Mouse (Mus musculus) liver, adult 2 months (tissue): ENCODE data around the gene Ppp6r3. TPM values are rescaled to one million over a fixed set of nuclear protein-coding genes. Genes with fewer than 3 reads are reported as not detected.

ENCODE experiments used
- DNase-seq: peaks from one replicate; pipeline ENCODE4 v3.0.0-alpha.2; 2011; ENCODE audit warnings: low read depth, low spot score; ENCODE audit errors: extremely low read depth
- H3K27ac ChIP-seq: fragments of 200-500 bp; replicated peaks from 2 replicates; pipeline ENCODE4 v1.5.1; 2012; ENCODE audit warnings: low read depth, mild to moderate bottlenecking, control low read depth, inconsistent platforms, low read length; ENCODE audit not compliant: insufficient read depth
- H3K27me3 ChIP-seq: fragments of 200-500 bp; 2 replicates; pipeline ENCODE4 v1.6.1; 2012; ENCODE audit warnings: mild to moderate bottlenecking, moderate library complexity, low read length, inconsistent platforms; ENCODE audit not compliant: control insufficient read depth, insufficient read depth
- H3K36me3 ChIP-seq: fragments of 200-500 bp; 2 replicates; pipeline ENCODE4 v1.6.1; 2012; ENCODE audit warnings: low read length, inconsistent platforms; ENCODE audit not compliant: control insufficient read depth, insufficient read depth
- H3K4me1 ChIP-seq: fragments of 200-500 bp; 2 replicates; pipeline ENCODE4 v1.6.1; 2011; ENCODE audit warnings: low read length; ENCODE audit not compliant: control insufficient read depth, insufficient read depth
- H3K4me3 ChIP-seq: fragments of 200-500 bp; 2 replicates; pipeline ENCODE4 v1.5.1; 2011; ENCODE audit warnings: low read depth, mild to moderate bottlenecking, control low read depth, low read length, moderate library complexity; ENCODE audit not compliant: insufficient read depth
- H3K79me2 ChIP-seq: fragments of 200-500 bp; 2 replicates; pipeline ENCODE4 v1.6.1; 2012; ENCODE audit warnings: inconsistent platforms, mild to moderate bottlenecking, low read length, moderate library complexity; ENCODE audit not compliant: control insufficient read depth, insufficient read depth
- H3K9ac ChIP-seq: fragments of 200-500 bp; 2 replicates; pipeline ENCODE4 v1.6.1; 2012; ENCODE audit warnings: low read depth, mild to moderate bottlenecking, control low read depth, inconsistent platforms, low read length
- CTCF ChIP-seq: fragments of 200-500 bp; IDR thresholded peaks from 2 replicates; pipeline ENCODE4 v1.5.1; 2011; ENCODE audit warnings: low read depth, low read length, control low read depth
- POLR2A ChIP-seq: fragments of 200-500 bp; IDR thresholded peaks from 2 replicates; pipeline ENCODE4 v1.6.1; 2011; ENCODE audit warnings: low read length, control low read depth; ENCODE audit not compliant: insufficient read depth; ENCODE audit errors: extremely low read depth
- WGBS: fragments of 180-500 bp; shearing (Covaris S2); methylation state at CpG from one replicate; pipeline ENCODE4 v1.1.7; 2018; 5-methylcytosine and 5-hydroxymethylcytosine counted together
- polyA plus RNA-seq: library from polyadenylated mRNA; depleted of rRNA; stranded (reverse); fragments of >200 nt; gene quantifications from 2 replicates; pipeline ENCODE4 v1.2.3, GENCODE M21; 2012
- total RNA-seq: library from RNA; depleted of rRNA; stranded (reverse); fragments of >200 nt; gene quantifications from 2 replicates; pipeline ENCODE4 v1.2.3, GENCODE M21; 2014

Ppp6r3 gene
- total and polyA plus RNA-seq, 2 experiments, result 27.7 to 63.7 TPM

GRCm38 (mm10) chr19:3581326-3581725, 5.8 kb upstream of the Ppp6r3 start:
- 25% methylated on average over 7 of the region's 7 CpGs for WGBS
- TF ChIP-seq POLR2A (no peak), CTCF (peak; percentile 80)
- DNase-seq, result no peak

GRCm38 (mm10) chr19:3577911-3578290, 2.4 kb upstream of the Ppp6r3 start:
- Histone ChIP-seq H3K4me1 (peaks cover 5% of the 10 kb centered on the region; the same call in 1 of the 2 replicates), H3K79me2 (peaks cover 12% of the 10 kb centered on the region; the same call in 1 of the 2 replicates), H3K36me3 (no peaks in the 10 kb centered on the region), H3K9ac (no peak overlapping the region), H3K4me3 (no peak overlapping the region), H3K27me3 (no peaks in the 10 kb centered on the region), H3K27ac (no peak overlapping the region)
- DNase-seq, result no peak
- TF ChIP-seq POLR2A, result no peak
- no peak for TF ChIP-seq CTCF

More at GRCm38 (mm10) chr19:3581326-3581725, 5.8 kb upstream of the Ppp6r3 start:
- H3K27me3 ChIP-seq, result no peaks in the 10 kb centered on the region
- peaks cover 7% of the 10 kb centered on the region for H3K4me1 ChIP-seq
- H3K27ac ChIP-seq, result no peak overlapping the region
- no peaks in the 10 kb centered on the region for H3K79me2 ChIP-seq
- no peak overlapping the region for H3K4me3 ChIP-seq
- peaks cover 15% of the 10 kb centered on the region for H3K36me3 ChIP-seq
- H3K9ac ChIP-seq, result no peak overlapping the region

- no peak overlapping the region for H3K4me3 ChIP-seq
- DNase-seq, result no peak
- TF ChIP-seq CTCF (no peak), POLR2A (no peak)
- no peak overlapping the region for H3K27ac ChIP-seq
- peaks cover 7% of the 10 kb centered on the region; the same call in 1 of the 2 replicates for H3K4me1 ChIP-seq
- H3K36me3 ChIP-seq, result no peaks in the 10 kb centered on the region
- 52% methylated on average over 4 of the region's 4 CpGs for WGBS
- no peak overlapping the region for H3K9ac ChIP-seq
- H3K27me3 ChIP-seq, result no peaks in the 10 kb centered on the region
- H3K79me2 ChIP-seq, result peaks cover 15% of the 10 kb centered on the region; the same call in 1 of the 2 replicates
These were observed 1.8 kb upstream of the Ppp6r3 start for GRCm38 (mm10) chr19:3577265-3577910.

- no peak for DNase-seq
- H3K36me3 ChIP-seq, result no peaks in the 10 kb centered on the region
- WGBS, result 82% methylated on average over 5 of the region's 5 CpGs
- peaks cover 7% of the 10 kb centered on the region; the same call in 1 of the 2 replicates for H3K4me1 ChIP-seq
- no peak overlapping the region for H3K27ac ChIP-seq
- H3K4me3 ChIP-seq, result 0 out of 2 replicates have a peak overlapping the region, but pooled peaks have one; percentile 63
- H3K9ac ChIP-seq, result no peak overlapping the region
- peaks cover 15% of the 10 kb centered on the region; the same call in 1 of the 2 replicates for H3K79me2 ChIP-seq
- TF ChIP-seq POLR2A, result no peak
- TF ChIP-seq CTCF, result no peak
- no peaks in the 10 kb centered on the region for H3K27me3 ChIP-seq
These were observed 1.1 kb upstream of the Ppp6r3 start for GRCm38 (mm10) chr19:3576451-3577264.

DNA sequence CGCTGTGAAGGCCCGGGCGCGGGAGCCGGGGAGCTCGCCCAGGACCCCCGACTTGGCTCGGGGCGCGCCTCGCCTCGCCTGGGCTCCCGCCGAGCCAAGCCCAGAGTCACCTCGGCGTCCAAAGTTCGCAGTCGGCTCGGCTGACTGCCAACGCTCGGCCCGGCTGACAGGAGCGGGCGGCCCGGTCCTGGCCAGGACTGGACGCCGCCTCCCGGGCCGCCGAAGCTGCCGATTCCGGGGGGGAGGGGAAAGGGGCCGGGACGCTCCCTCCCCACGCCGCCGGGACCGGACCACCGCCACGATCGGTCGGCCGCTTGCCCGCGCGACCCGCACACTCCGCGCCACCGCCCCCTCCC, 295 bp downstream of the Ppp6r3 start:
- peak overlapping the region; percentile 96 for H3K27ac ChIP-seq
- under 1% methylated on average over 47 of the region's 50 CpGs for WGBS
- DNase-seq, result peak; percentile 69
- peak overlapping the region; percentile 89 for H3K4me3 ChIP-seq
- no peak for TF ChIP-seq POLR2A
- H3K4me1 ChIP-seq, result peaks cover 10% of the 10 kb centered on the region; the same call in 1 of the 2 replicates
- peak overlapping the region; percentile 96 for H3K9ac ChIP-seq
- peaks cover 24% of the 10 kb centered on the region; the same call in 1 of the 2 replicates for H3K79me2 ChIP-seq
- H3K27me3 ChIP-seq, result no peaks in the 10 kb centered on the region
- no peaks in the 10 kb centered on the region for H3K36me3 ChIP-seq
